7 mouse cellular contexts compared by ENCODE assay signal in the genomic region with DNA sequence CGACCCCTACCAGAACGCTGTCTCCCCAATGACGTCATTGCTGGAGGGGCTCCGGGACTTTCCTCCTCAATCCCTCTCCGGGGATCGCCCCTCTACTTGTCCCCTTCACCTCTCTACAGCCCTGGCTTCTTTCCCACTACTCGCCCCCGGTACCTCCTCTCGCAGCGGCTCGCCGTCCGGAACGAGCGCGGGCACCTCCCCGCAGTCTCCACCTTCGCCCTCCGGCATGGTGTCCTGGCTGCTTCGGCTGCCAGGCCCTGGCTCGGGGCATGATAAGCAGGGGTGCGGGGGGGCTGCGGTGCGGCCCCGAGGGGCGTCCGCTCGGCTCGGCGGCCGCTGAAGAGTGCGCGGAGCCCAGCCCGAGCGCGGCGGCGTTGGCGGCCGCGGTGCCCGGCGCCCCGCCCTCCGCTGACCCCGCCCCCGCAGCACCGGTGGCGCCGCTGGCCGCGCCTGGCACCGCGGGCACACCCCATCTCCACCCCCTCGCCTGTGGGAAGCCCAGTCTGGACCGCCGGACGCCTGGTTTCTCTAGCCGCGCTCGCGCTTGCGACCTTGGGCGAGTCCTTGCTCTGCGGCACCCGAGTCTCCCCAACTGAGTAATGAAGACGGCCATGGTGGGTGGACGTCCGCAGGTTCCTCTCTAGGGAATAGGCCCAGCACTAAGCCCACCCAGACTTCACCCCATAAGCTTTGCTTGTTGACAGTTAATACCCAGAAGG. TPM values are rescaled to one million over a fixed set of nuclear protein-coding genes. Genes with fewer than 3 reads are reported as not detected.
DNase-seq lines count a peak whose midpoint lies in the region; ATAC-seq lines count a peak whose summit lies in the region.

TSS of gene Tmem151a (minus strand) at position 387 of the 719 bp plus-strand sequence.

- H3K4me1 ChIP-seq in hindbrain, embryonic 11.5 days (replicated peaks; ENCODE audit: control insufficient read depth, insufficient read depth, low read length) = peaks cover 7% of the 10 kb centered on the region
- H3K4me1 ChIP-seq in midbrain, embryonic 10.5 days = peaks cover 30% of the 10 kb centered on the region

- no peaks in the 10 kb centered on the region for H3K36me3 ChIP-seq in hindbrain, embryonic 11.5 days (ENCODE audit: control insufficient read depth, insufficient read depth, low read length)
- H3K36me3 ChIP-seq in midbrain, embryonic 10.5 days = peaks cover 6% of the 10 kb centered on the region

- no peaks in the 10 kb centered on the region for H3K9me3 ChIP-seq in hindbrain, embryonic 11.5 days (ENCODE audit: control insufficient read depth, low read length)
- H3K9me3 ChIP-seq in midbrain, embryonic 10.5 days (replicated peaks) = no peaks in the 10 kb centered on the region

- H3K27ac ChIP-seq in hindbrain, embryonic 11.5 days (ENCODE audit: low read depth, low read length) = no peak within 1 kb of the TSS
- H3K27ac ChIP-seq in midbrain, embryonic 10.5 days (replicated peaks) = no peak within 1 kb of the TSS

- peak within 1 kb of the TSS; percentile 40 for H3K4me3 ChIP-seq in hindbrain, embryonic 11.5 days (ENCODE audit: low read depth, low read length)
- H3K4me3 ChIP-seq in midbrain, embryonic 10.5 days = peak within 1 kb of the TSS; percentile 59

- peak within 1 kb of the TSS; percentile 40 for H3K9ac ChIP-seq in hindbrain, embryonic 11.5 days (ENCODE audit: low read depth, low read length)

- peak within 1 kb of the TSS; percentile 83 for H3K4me2 ChIP-seq in hindbrain, embryonic 11.5 days (replicated peaks; ENCODE audit: low read depth, low read length)

- DNase-seq in urinary bladder, postnatal 25 days (ENCODE audit: low spot score) = peak; percentile 46
- no peak for DNase-seq in urinary bladder, postnatal 4 days (ENCODE audit: low spot score in 2 of 2)
- DNase-seq in cerebellum, postnatal 10 days = peak; percentile 73 to 75
- peak; percentile 32 for DNase-seq in hindbrain, embryonic 11.5 days (ENCODE audit: low spot score)
- peak in 1 of 2 experiments; percentile 65 for DNase-seq in layer of hippocampus, postnatal 25 days (ENCODE audit: extremely low spot score in 1 of 2, low spot score in 1 of 2)
- DNase-seq in midbrain, embryonic 10.5 days (ENCODE audit: low spot score) = no peak

- H3K27me3 ChIP-seq in hindbrain, embryonic 11.5 days (ENCODE audit: control insufficient read depth, insufficient read depth, low read length) = peaks cover 53% of the 10 kb centered on the region
- H3K27me3 ChIP-seq in midbrain, embryonic 10.5 days (ENCODE audit: low read depth, poor library complexity, severe bottlenecking) = peaks cover 63% of the 10 kb centered on the region

- no peak for ATAC-seq in hindbrain, embryonic 11.5 days (ENCODE audit: low FRiP score)
- ATAC-seq in inflammation-experienced regulatory T-cells, adult 6 months = no peak

- WGBS in hindbrain, embryonic 11.5 days = 1% methylated on average over 54 of the region's 69 CpGs
- 1% methylated on average over 69 of the region's 69 CpGs for WGBS in midbrain, embryonic 10.5 days

RNA-seq across cellular contexts. Expression of gene Tmem151a, which starts in this region (rescaled TPM):
- polyA plus RNA-seq in hindbrain, embryonic 11.5 days (2014; fragmentation: Nextera tagmentation; extraction: Ambion mirVana) = 1.6 and 1.8 TPM in 2 replicates
- total RNA-seq in layer of hippocampus, postnatal 25 days (2021) = 100 to 1,000 TPM; 131 to 138 TPM
- polyA plus RNA-seq in midbrain, embryonic 10.5 days (2016; fragmentation: Nextera tagmentation; extraction: Ambion mirVana) = 0.97 and 1.0 TPM in 2 replicates
- not detected for polyA plus RNA-seq in inflammation-experienced regulatory T-cells, adult 6 months (2017; shearing (Covaris generic))

Comparison
In these comparisons a context has a peak if more than half of its experiments do, and no peak if none do; other contexts are left out.
1. DNase-seq: peak in urinary bladder, postnatal 25 days (single experiment), cerebellum, postnatal 10 days (2 of 2) and hindbrain, embryonic 11.5 days (single experiment); none in urinary bladder, postnatal 4 days (0 of 2) and midbrain, embryonic 10.5 days (single experiment).